Mouse (Mus musculus): ENCODE measurements around the gene Rnf214.

Gene Rnf214

DNA sequence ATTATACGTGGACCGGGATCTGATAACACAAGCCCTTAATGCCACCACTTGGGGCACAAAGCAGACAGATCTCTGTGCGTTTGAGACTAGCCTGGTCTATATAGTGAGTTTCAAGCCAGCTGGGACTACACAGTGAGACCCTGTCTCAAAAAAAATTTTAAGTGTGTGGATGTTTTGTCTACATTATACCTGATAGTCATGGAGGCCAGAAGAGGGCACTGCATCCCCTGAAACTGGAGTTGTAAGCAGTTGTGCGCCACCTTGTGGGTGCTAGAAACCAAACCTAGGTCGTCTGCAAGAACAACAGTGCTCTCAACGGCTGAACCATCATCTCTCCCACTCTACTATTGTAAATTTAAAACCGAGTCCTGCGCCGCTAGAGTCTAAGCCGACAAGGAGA is 77.6 kb downstream of the Rnf214 start:
- in situ Hi-C loops (cut with MboI; ENCODE audit: unreplicated experiment in 2 of 2), result loop anchor here (5.0 to 10.0 kb wide), 2 partner anchors 52 to 54 kb away; no protein-coding TSS in a partner anchor

DNA sequence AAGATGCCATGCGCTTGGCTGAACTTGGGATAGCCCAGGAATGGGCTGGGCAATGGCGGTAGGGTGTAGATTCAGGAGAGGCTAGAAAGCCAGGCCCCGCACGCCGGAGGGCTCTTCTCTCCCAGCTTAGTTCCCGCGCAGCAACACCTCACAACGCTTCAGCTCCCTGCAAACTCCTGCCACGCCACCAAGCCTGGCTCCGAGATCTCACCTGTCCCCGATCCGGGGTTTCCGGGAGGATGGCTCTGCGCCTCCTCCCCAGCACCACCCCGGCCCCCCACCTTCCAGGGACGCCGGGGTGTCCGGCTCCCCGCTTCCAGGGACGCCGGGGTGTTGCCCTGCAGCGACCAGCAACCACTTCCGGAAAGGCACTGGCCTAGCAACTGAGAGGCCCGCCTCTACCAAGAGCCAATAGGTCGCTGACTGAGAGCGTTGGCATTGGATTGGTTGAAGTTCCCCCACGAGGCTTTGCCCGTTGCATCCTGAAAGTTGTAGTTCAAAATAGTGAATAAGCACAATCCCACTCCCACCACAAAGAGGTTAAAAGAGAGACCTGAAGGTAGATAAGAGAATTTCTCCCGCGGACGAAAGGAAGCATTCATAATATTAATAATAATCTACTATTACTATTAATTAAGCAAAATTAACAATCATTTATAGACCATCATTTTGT is 78.3 kb downstream of the Rnf214 start, which contains the start of gene Cep164:
Gene Cep164, minus strand, starts transcription at position 401 of the 673 bp plus-strand sequence.
- in situ Hi-C loops (cut with MboI; ENCODE audit: unreplicated experiment in 2 of 2), result loop anchor here (5.0 to 10.0 kb wide), 2 partner anchors 51 to 54 kb away; no protein-coding TSS in a partner anchor

DNA sequence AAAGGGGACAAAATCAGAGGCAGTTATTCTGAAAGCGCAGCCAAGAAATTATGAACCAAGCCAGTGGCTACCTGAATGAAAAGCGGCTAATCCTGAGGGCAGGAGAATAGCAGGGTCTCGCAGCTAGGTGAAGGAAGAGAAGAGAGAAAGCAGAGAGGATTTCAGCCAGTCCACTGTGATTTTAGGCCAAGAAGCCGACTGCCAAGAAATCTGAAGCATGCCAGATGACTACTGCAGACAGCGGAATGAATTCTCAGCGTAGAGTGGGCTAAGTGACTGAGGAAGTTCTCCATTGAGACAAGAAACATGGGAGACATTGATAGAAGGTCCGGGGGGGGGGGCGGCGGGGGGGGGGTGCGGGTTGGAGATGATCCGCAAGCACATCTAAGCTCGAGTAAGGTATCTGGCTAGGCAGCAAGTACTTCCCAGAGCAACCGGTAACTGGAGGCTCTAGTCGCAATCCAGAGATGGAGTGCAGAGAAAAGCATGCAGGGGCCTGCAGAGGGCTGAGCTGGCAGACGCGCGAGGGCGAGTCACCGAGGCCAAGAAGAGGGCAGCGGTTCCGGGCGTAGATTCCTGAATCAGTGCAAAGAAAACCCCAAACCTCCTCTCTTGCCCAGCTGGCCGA is 78.9 kb downstream of the Rnf214 start:
- in situ Hi-C loops (cut with MboI; ENCODE audit: unreplicated experiment in 2 of 2), result loop anchor here (5.0 to 10.0 kb wide), 2 partner anchors 50 to 53 kb away; no protein-coding TSS in a partner anchor

DNA sequence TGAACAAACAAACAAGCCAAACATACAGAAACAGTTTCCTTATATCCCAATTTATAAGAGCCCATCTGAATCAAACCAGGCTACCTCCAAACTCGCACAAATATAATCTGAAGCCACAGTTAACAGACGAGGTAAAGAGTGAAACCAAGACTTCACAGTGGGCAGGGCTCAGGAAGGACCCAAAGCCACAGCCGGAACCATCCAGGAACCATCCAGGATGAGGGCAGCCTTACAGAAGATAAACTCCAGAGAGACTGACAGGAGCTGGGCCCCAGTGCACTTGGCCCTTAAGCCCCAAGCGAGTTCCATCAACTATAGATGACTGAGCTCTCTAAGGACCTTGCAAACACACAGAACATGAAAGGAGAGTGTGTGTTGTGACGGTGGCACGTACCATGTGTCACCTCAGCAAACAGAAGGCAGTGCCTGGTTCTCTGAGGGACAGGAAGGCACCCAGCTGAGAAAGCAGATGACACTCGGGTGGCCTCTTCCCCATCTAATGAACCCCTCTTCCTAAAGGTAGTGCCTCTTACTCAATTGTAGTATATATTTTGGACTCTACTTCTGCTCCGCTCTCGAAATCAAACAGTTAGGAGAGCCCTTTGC is 88.2 kb downstream of the Rnf214 start:
- in situ Hi-C loops (cut with MboI; ENCODE audit: unreplicated experiment in 2 of 2), result no loop called here

DNA sequence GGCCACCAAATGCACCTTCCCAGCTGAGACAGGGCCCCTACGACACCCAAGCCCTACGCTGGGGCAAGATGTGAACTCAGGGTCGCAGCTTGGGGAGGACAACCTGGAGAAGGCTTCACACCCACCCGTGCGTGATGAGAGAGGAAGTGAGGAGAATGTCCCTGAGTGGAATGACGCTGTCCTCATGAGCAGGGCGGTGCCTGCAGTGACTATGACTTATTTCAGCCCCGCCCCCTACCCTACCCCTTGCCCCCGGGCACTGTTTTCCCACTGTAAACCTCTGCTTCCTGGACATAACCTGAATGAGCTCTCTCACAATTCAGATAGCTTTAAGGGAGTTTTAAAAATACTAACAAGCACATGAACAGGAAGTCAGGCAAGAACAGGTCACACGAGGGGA is 91.2 kb downstream of the Rnf214 start:
- in situ Hi-C loops (cut with MboI; ENCODE audit: unreplicated experiment in 2 of 2), result no loop called here

DNA sequence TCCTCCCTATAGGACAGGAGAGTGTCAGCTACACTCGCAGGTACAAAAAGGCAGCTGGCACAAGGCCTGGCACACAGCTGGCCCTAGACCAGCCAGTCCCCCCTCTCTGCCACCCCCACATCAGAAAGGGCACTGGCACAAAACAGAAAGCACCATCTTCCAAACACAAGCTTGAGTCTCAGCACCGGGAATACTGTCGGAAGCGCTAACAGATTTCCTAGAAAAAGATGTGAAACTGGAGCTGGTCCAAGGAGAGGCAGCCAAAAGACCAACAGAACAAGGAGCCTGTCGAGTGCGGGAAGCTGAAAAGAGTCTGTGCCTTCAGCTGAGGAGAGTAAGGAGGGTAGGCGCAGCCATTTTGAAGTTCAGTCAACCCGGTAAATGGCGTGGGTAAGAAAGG is 91.6 kb downstream of the Rnf214 start:
- in situ Hi-C loops (cut with MboI; ENCODE audit: unreplicated experiment in 2 of 2), result no loop called here

Data from v-Abl transformed pro-B cells (cell line).